Mouse (Mus musculus): ENCODE measurements around the gene Mcam. TPM values are rescaled to one million over a fixed set of nuclear protein-coding genes. Genes with fewer than 3 reads are reported as not detected.

The Mcam gene
- polyA plus RNA-seq (2015; fragmentation: Nextera tagmentation; extraction: Ambion mirVana) = 113 and 116 TPM in 2 replicates

DNA sequence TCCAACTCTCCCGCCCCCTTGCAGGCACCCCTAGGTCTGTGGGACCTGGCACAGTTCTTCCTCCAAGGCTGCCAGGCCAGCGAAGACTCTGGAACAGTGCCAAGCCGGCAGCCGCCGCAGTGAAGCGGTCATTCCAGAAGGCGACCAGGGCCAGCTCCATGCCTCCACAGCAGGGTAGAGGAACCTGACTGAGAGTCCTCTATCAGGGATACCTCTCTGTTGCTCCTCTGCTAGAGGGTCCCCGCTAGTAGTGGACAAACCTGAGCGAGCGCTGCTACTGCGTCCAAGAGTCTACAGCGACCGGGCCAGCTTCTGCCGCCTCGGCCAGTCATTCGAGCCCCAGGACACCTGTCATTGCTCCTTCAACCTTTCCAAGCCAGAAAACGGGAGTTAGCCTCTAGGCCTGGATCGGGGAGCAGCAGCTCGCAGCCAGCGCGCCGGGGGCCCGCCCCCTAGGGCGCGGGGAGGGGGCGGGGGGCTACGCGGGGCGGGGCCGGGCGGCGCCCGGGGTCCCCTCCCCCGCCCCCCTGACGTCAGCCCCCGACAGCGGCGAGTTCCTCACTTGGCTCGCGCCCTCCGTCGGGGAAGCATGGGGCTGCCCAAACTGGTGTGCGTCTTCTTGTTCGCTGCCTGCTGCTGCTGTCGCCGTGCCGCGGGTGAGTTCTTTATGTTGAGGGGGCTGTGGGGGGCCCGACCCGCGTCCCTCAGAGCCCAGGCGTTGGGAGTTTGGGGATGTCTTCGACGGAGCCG is at the start of gene Mcam:
Gene Mcam (plus strand): TSS at position 369 of the 750 bp plus-strand sequence.
- peak; percentile 16 for ATAC-seq
- under 1% methylated on average over 30 of the region's 55 CpGs for WGBS

DNA sequence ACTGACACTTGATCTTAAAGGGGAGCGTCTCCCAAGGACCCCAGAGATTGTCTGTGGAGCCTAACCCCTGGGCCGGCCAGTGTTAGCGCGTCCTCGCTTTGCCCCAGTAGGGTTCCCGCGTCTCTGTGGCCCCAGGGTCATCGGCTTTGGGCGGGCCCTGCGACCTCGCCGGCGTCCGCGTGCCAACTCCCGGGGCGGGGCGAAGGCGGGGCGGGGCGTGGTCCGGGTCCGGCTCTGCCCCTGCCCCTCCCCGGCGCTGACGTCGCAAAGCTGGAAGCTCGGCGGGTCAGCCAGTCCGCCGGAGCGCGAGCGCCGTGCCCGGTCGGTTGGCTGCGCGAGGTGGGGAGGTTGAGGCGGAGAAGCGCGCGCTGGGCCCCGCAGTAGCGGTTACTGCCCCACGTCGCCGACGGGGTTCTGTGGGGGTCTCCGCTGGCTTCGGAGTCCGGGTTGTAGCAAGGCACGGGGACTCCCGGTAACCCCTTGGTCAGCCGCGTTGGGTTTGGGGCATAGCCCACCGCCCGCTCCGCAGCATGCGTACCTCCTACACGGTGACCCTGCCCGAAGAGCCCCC is 49.5 kb upstream of the Mcam start:
- ATAC-seq (peak; percentile 87), DNase-seq (ENCODE audit: low spot score) (peak; percentile 94)
- peak overlapping the region; percentile 57 for H3K4me3 ChIP-seq (ENCODE audit: low read depth, low read length)
- H3K27ac ChIP-seq (ENCODE audit: low read length) = no peak overlapping the region
- H3K4me1 ChIP-seq (ENCODE audit: insufficient read depth, low read depth, low read length) = peaks cover 17% of the 10 kb centered on the region; the same call in 1 of the 2 replicates
- H3K27me3 ChIP-seq (replicated peaks; ENCODE audit: insufficient read depth, low read length) = peaks cover 4% of the 10 kb centered on the region; the same call in 1 of the 2 replicates
- H3K36me3 ChIP-seq (ENCODE audit: insufficient read depth, low read length) = no peaks in the 10 kb centered on the region
- TF ChIP-seq EP300 (IDR thresholded peaks at IDR 0.05) = no peak
- no peak for TF ChIP-seq CTCF (IDR thresholded peaks at IDR 0.05)
- no peaks in the 10 kb centered on the region for H3K9me3 ChIP-seq (ENCODE audit: low read length)
- peak overlapping the region; percentile 50 for H3K9ac ChIP-seq (replicated peaks; ENCODE audit: low read depth)
- H3K4me2 ChIP-seq (replicated peaks; ENCODE audit: low read depth, low read length) = peak overlapping the region; percentile 100
- WGBS = under 1% methylated on average over 37 of the region's 62 CpGs

More for the DNA sequence above, at the start of gene Mcam:
- TF ChIP-seq CTCF (IDR thresholded peaks at IDR 0.05) (no peak), EP300 (IDR thresholded peaks at IDR 0.05) (no peak)
- Histone ChIP-seq H3K9me3 (ENCODE audit: low read length) (no peaks in the 10 kb centered on the region), H3K36me3 (ENCODE audit: insufficient read depth, low read length) (peaks cover 7% of the 10 kb centered on the region; the same call in 1 of the 2 replicates), H3K27me3 (replicated peaks; ENCODE audit: insufficient read depth, low read length) (0 out of 2 replicates have a peak, but pooled peaks cover 4% of the 10 kb centered on the region), H3K27ac (ENCODE audit: low read length) (peak within 1 kb of the TSS; percentile 89), H3K4me1 (ENCODE audit: insufficient read depth, low read depth, low read length) (peaks cover 9% of the 10 kb centered on the region; the same call in 1 of the 2 replicates), H3K4me2 (replicated peaks; ENCODE audit: low read depth, low read length) (peak within 1 kb of the TSS; percentile 86), H3K9ac (replicated peaks; ENCODE audit: low read depth) (peak within 1 kb of the TSS; percentile 75), H3K4me3 (ENCODE audit: low read depth, low read length) (peak within 1 kb of the TSS; percentile 68)
- DNase-seq (ENCODE audit: low spot score) = peak; percentile 60

DNA sequence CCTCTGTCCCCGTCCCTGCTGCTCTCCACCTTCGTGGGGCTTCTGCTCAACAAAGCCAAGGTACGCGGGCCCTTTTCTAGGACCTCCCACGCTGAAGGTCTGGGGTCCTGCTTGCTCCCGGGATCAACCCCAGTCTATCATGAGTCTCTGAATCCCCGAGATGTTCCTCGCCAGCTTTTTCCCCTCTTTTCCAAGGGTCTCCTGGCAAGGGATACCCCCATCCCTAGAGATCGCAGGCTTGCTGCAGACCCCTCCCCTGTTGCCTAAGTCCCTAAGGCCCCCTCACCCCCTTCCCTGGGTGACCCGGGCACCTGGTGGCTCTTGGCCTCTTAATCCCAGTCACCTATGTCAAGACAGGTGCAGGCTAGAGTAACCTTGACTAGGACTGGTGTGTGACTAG is 49.0 kb upstream of the Mcam start:
- 6% methylated on average over 10 of the region's 10 CpGs for WGBS
- Histone ChIP-seq H3K36me3 (ENCODE audit: insufficient read depth, low read length) (no peaks in the 10 kb centered on the region), H3K27ac (ENCODE audit: low read length) (no peak overlapping the region), H3K4me3 (ENCODE audit: low read depth, low read length) (peak overlapping the region; percentile 57), H3K27me3 (replicated peaks; ENCODE audit: insufficient read depth, low read length) (peaks cover 4% of the 10 kb centered on the region; the same call in 1 of the 2 replicates), H3K9ac (replicated peaks; ENCODE audit: low read depth) (peak overlapping the region; percentile 50), H3K4me2 (replicated peaks; ENCODE audit: low read depth, low read length) (peak overlapping the region; percentile 100), H3K9me3 (ENCODE audit: low read length) (no peaks in the 10 kb centered on the region), H3K4me1 (ENCODE audit: insufficient read depth, low read depth, low read length) (peaks cover 15% of the 10 kb centered on the region; the same call in 1 of the 2 replicates)
- ATAC-seq (no peak), DNase-seq (ENCODE audit: low spot score) (no peak)
- TF ChIP-seq EP300 (IDR thresholded peaks at IDR 0.05) (no peak), CTCF (IDR thresholded peaks at IDR 0.05) (no peak)

DNA sequence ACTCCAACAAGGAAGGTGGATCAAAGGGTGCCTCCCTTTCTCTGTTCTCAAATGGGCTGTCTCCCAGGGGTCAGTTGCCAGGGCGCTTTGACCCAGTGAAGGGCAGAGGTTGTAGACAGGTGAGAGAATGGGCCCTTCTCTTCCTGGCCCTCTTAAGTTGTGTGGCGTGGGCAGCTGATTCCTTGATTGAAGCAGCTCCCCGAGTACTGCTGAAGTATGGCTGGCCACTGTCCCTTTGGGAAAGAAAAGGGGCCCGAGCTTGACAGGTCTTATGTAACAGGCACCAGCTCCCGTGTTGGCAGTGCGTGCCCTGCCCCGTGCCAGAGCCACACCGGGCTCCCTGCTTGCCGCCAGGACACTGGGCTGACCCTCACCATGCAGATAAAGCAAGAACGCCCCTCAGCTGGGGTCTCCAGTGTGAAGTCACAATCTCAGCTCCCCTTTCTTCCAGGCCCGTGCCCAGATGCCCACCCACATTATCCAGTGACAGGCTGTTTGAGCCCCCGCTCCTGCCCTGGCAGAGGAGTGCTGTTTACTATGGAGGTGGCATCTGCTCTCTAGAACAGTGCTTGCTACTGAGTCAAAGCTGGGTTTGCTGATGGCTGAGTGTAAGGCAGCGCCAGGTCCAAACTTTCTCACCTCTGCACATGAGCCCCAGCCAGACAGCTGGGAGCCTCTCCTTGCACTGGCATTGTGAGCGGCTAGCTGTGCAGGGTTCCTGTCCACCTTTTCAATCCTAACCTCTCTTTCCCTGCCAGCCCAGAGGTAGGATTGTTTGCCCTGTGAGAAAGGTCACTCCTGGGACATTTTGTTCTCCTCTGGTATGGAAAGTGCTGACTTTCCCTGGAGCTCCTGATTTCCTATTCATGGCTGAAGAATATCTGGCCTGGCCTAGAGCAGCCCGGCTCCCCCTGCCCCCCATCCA is 48.3 kb upstream of the Mcam start:
- no peak for DNase-seq (ENCODE audit: low spot score)

DNA sequence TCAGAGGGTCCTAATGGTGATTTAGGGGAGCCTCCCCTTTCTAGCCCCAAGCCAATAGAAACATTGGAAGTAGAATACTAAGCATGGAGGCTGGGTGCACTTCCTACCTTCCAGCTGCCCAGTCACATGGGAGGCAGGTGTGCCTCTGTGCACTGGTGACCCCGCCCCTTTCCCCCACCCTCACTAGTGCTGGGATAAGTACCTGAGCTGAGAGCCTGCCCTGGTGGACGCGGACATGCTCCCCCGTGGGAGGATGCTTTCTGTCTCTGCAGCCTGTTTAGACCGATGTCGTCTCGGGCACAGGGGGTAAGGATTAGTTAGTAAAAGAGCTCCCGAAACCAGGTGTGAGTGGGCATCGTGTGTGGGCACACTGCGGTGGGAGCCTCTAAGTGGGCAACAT is 47.3 kb upstream of the Mcam start:
- no peak overlapping the region for H3K27ac ChIP-seq (ENCODE audit: low read length)
- no peaks in the 10 kb centered on the region for H3K9me3 ChIP-seq (ENCODE audit: low read length)
- H3K9ac ChIP-seq (replicated peaks; ENCODE audit: low read depth) = no peak overlapping the region
- ATAC-seq = no peak
- 0 out of 2 replicates have a peak, but pooled peaks cover 5% of the 10 kb centered on the region for H3K36me3 ChIP-seq (ENCODE audit: insufficient read depth, low read length)
- no peak for DNase-seq (ENCODE audit: low spot score)
- H3K27me3 ChIP-seq (replicated peaks; ENCODE audit: insufficient read depth, low read length) = peaks cover 4% of the 10 kb centered on the region; the same call in 1 of the 2 replicates
- TF ChIP-seq CTCF (IDR thresholded peaks at IDR 0.05) = no peak
- TF ChIP-seq EP300 (IDR thresholded peaks at IDR 0.05) = no peak
- H3K4me3 ChIP-seq (ENCODE audit: low read depth, low read length) = no peak overlapping the region
- H3K4me1 ChIP-seq (ENCODE audit: insufficient read depth, low read depth, low read length) = peaks cover 15% of the 10 kb centered on the region; the same call in 1 of the 2 replicates
- H3K4me2 ChIP-seq (replicated peaks; ENCODE audit: low read depth, low read length) = no peak overlapping the region
- WGBS = 54% methylated on average over 10 of the region's 10 CpGs

More for the DNA sequence above, 48.3 kb upstream of the Mcam start:
- Histone ChIP-seq H3K27me3 (replicated peaks; ENCODE audit: insufficient read depth, low read length) (peaks cover 4% of the 10 kb centered on the region; the same call in 1 of the 2 replicates), H3K4me2 (replicated peaks; ENCODE audit: low read depth, low read length) (peak overlapping the region; percentile 100), H3K4me3 (ENCODE audit: low read depth, low read length) (no peak overlapping the region), H3K36me3 (ENCODE audit: insufficient read depth, low read length) (0 out of 2 replicates have a peak, but pooled peaks cover 2% of the 10 kb centered on the region), H3K4me1 (ENCODE audit: insufficient read depth, low read depth, low read length) (peaks cover 15% of the 10 kb centered on the region; the same call in 1 of the 2 replicates), H3K9ac (replicated peaks; ENCODE audit: low read depth) (no peak overlapping the region), H3K9me3 (ENCODE audit: low read length) (no peaks in the 10 kb centered on the region), H3K27ac (ENCODE audit: low read length) (no peak overlapping the region)
- 66% methylated on average over 15 of the region's 15 CpGs for WGBS
- TF ChIP-seq EP300 (IDR thresholded peaks at IDR 0.05) = no peak
- no peak for TF ChIP-seq CTCF (IDR thresholded peaks at IDR 0.05)
- ATAC-seq = no peak

Measured in lung, postnatal 0 days (tissue).